Mouse (Mus musculus) gastrocnemius, postnatal 10 days (tissue): ENCODE results near the gene Gm11111. TPM values are rescaled to one million over a fixed set of nuclear protein-coding genes. Genes with fewer than 3 reads are reported as not detected.
"Not testable (repeated sequence)": the region's sequence is repeated elsewhere in the genome, so short reads cannot be mapped to it uniquely, and the experiment has no call there.

Source experiments
- DNase-seq: peaks from one replicate; pipeline ENCODE4 v3.0.0; 2021; ENCODE audit warnings: mixed read lengths
- long read RNA-seq, 2 experiments: library from polyadenylated mRNA; stranded (forward); transcript quantifications; one replicate each; pipeline ENCODE4 v2.0.0; 2021
- total RNA-seq, 2 experiments: library from RNA; stranded (reverse); gene quantifications; 2 replicates each; pipeline ENCODE4 v1.2.3; 2021

Gm11111 gene
- total RNA-seq: not detected
- long read RNA-seq, experiment 1: 0 reads
- long read RNA-seq, experiment 2: 0 reads

DNA sequence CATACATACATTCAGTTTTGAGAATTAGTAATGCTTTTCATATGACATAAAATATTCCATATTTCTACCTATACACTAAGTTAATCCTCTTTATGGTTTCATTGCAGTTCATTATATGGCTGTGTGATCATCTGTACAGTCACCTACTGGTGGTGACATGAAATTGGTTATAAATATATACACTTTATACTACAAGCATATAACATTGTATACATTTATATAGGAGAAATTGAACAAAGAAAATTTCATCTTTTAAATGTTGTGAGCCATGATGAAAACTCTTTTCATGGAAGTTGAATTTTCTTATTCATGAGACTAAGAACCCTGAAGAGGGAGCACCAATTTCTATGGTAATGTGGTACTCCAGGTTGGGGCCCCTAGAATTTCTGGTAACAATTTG, at the start of gene Gm11111:
Gene Gm11111 (plus strand): TSS at position 301 of the 400 bp plus-strand sequence.
- DNase-seq: no peak

- no peak for DNase-seq
Observed at GRCm38 (mm10) chr5:98516214-98516613, 36.3 kb upstream of the Gm11111 start.

DNA sequence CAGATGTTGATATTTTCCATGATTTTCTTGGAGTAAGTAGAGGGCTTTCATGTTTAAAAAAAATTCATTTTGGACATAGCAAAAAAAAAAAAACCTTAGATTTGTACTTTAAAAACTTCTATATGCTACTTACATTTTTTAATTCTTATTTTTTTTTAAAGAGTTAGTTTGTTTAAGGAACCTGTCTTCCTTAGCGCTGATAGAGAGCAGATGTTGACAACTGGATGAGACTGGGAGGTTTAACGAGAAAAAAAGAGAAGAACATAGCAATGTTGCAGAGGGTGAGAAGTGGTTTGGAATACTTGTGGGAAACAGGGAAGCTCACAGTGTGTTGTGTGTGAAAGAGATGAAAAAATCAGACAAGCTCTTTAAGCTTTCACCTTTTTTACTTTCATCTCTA, 32.4 kb upstream of the Gm11111 start:
- no peak for DNase-seq

GRCm38 (mm10) chr5:98522270-98522977, 30.1 kb upstream of the Gm11111 start:
- no peak for DNase-seq

- DNase-seq: no peak
Observed at GRCm38 (mm10) chr5:98523050-98523449, 29.4 kb upstream of the Gm11111 start.

DNA sequence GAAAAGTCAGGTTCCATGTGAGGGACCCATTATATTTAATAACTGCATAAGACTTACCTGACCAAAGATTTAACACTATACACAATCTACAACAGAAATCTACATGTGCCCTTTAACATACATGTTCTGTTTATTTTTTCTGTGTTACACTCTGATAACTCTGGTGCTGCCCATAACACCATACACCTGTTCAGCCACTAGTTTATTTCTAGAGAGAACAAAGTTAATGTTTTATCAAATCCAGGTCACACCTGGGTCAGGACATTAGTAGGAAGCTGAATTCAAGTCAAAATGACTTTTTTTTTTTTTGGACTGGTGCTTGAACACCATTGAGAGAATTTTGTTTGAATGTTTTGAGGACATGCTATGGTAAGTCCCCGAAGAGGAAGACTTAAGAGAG, 28.7 kb upstream of the Gm11111 start:
- no peak for DNase-seq

DNA sequence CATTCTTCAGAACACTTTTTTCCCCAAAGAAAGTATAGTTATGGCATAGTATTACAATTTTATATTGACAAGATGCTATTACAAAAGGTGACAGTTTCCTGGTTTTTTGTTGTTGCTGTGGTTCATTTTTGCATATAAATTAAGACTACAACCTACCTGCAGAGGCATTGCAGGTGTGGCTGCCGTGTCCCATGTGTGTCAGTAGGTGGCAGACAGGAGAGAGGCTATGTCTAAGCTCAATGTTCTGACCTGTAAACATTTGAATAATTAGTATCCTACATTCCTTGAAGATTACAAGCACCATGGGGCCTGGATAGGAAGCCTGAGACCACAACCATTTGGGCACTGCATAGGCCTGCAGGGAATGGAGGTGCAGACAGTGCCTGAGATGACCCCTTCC, 11.2 kb upstream of the Gm11111 start:
- DNase-seq: no peak

DNA sequence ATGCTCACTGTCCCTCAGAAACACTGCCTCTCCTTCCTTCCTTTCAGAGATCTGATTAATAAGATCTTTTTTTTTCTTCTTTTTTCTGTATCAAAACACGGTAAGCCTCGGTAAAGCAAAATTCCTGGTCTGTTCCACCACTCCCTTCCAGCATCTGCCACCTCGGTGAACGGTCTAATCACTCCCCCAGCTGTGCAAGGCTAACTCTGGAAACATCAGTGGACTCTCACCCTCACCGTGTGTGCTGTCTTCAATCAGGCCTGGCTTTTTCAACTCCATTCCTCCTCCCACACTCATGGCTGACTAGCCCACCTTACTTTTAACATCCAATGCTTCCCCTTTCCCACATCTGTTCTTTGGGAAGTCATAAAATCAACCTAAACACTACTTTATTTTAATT, 2.2 kb upstream of the Gm11111 start:
- no peak for DNase-seq

DNA sequence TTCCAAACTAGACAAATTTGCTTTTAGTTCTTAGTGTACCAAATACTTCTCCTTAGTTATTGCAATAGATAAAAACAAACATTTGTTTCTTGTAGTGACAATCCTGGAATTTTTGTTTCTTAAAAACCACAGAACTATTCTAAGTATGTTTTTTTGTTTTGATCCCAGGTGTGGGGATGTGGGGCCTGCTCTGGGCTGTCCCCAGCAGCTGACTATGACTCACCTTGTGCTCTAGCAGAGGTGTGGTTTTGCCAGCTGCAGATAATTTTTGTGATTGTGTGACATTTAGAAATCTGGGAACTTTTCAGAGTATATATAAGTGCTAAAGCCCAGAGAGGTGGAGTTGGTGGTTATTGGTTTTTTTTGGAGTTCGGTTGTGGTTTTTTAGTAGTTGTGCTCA, 1.6 kb upstream of the Gm11111 start:
- no peak for DNase-seq

GRCm38 (mm10) chr5:98552811-98553601, 511 bp downstream of the Gm11111 start:
- no peak for DNase-seq

GRCm38 (mm10) chr5:98561301-98561700, 8.8 kb downstream of the Gm11111 start:
- no peak for DNase-seq

DNA sequence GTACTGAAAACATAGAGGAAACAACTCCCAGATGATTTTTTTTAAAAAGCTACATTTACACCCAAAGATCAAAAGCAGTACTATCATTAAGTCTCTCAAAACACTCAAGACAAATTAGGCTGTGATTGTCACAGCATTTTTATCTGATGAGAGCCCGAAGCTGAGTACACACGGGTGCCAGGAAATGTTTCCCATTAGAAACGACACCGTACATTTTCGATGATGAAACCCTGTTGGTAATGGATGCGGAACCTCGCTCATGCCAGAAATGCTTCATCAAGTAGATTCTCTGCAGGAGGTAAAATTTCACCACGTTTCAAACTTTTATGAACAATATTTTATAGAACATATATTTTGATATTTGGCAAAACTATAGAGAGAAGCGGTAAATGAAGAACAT, 10.3 kb downstream of the Gm11111 start:
- no peak for DNase-seq

GRCm38 (mm10) chr5:98563801-98564200, 11.3 kb downstream of the Gm11111 start:
- DNase-seq: no peak

DNA sequence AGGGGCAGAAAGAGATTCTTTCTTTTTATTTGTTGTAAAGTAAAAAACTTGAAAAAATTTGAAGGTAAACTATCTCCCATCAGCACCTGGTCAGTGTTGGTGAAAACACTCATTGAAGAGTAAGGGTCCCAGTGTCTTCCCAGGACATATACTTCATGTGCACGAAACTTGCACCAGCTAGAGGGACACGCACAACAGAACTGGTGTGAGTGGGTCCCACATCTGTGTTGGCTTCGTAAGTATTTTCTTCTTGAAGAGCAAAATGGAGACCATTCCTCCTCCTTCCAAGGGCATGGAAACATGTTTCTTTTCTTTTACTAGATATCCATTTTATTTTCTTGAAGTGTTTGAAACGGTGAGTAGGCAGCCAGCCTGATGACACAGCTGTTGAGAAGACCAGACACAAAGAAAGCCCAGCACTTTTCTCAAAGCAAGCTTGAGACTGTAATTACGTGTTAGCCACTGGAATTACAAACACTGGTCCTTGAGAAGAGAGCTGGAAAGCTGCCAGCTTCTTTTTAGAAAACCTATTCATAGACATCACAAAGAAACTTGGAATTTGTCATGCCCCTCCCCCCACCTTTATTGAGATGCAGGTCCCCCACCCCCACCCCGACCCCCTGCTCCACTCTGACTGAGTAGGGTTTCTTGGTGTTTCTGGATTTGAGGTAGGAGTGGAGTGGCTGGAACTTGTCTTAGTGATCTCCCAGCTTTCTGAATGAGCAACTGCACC, 14.1 kb downstream of the Gm11111 start:
- DNase-seq: no peak

GRCm38 (mm10) chr5:98568481-98568880, 16.0 kb downstream of the Gm11111 start:
- DNase-seq: no peak

GRCm38 (mm10) chr5:98569029-98569513, 16.6 kb downstream of the Gm11111 start:
- DNase-seq: no peak

DNA sequence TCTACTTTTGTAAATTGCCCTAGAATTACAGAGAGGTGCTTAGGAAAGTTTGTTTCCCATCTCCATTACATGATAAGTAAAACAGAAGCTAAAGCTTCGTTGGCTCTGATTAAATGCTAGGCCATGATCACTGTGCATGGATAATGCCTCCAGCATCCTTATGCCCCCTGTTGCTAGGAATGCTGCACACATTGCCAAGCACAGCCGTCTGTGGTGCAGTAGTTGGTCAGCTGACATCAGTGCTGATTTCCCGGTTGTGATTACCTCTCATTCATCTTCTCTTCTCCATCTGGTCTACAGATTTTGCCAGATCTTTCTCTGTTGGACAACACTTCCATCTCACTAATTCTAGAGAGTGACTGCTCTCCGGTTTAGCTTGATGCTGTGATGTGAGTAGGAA, 19.9 kb downstream of the Gm11111 start:
- no peak for DNase-seq

DNA sequence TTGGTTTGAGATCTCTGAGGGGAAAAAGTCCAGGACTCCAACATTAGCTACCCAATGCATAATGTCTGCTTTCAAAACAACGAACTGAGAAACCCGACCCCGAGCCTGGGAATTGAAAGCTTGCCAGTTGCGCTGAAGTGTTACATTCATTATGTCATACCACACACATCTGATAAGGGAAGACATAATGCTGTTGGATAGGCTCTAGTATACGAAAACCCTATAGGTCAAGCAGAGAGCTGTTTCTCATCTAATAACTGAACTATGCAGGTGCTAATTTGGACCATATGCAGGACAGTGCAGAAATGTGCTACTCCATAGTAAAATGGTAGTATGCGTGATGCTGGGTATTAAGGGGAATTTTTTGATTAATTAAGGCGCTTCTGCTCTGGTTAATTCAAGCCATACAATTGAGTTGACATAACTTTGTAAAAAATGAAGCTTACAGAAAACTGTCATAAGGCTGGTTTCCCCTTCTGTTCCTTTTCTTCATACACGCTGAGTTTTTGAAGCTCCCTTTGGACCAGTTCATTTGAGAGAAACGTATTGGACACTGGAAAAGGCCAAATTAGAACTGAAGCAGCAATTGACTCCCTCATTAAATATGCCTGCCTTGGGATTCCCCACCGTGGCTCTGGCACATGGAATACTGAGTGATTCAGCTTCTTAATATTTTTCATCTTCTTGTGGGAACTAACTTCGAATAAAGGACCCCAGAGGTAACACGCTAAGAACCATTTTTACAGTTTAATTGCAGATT, 22.4 kb downstream of the Gm11111 start:
- no peak for DNase-seq

- DNase-seq: no peak
Observed at GRCm38 (mm10) chr5:98575471-98575834, 23.0 kb downstream of the Gm11111 start.

GRCm38 (mm10) chr5:98576538-98576937, 24.0 kb downstream of the Gm11111 start:
- DNase-seq: not testable (repeated sequence)

- DNase-seq: no peak
Observed at GRCm38 (mm10) chr5:98578398-98578797, 25.9 kb downstream of the Gm11111 start.

DNA sequence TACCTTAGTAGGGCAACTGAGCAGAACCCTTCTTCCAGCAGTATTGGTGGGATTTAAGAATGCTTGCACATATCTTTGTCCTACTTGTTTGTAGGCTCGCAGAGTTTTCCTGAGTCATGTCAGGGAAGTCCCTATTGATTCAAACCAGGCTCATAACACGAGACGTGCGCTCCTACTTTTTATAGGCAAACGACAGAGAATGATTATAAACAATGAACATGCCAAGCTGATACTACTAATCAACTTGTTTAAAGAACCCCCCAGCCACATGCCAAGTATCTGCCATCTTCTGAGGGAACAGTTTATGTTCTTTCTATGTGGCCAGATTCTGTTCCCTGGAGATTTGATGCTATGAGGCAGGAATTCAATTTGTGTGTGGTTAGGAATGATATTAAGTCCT, 28.3 kb downstream of the Gm11111 start:
- DNase-seq: no peak
